Mouse (Mus musculus) liver, embryonic 14.5 days (tissue): ENCODE measurements around the gene Pphln1. TPM values are rescaled to one million over a fixed set of nuclear protein-coding genes. Genes with fewer than 3 reads are reported as not detected.

Experiments
- ATAC-seq: fragments of 200-750 bp; cut with Nextera tagmentation; 2 replicates; pipeline ENCODE4 v1.8.0; 2017; ENCODE audit warnings: moderate number of reproducible peaks, mild to moderate bottlenecking, moderate library complexity; ENCODE audit not compliant: insufficient read depth
- DNase-seq, 3 experiments: peaks; one replicate each; pipeline ENCODE4 v3.0.0-alpha.2; 2012 to 2013; ENCODE audit warnings: low read depth in 3 of 3, low spot score in 3 of 3
- H3K27ac ChIP-seq: fragments of 300-500 bp; sonication (generic); 2 replicates; pipeline ENCODE4 v1.5.1; 2014; ENCODE audit warnings: moderate library complexity, mild to moderate bottlenecking, control low read depth, inconsistent platforms
- H3K27me3 ChIP-seq: fragments of 300-500 bp; sonication (generic); 2 replicates; pipeline ENCODE4 v1.6.1; 2014; ENCODE audit warnings: mild to moderate bottlenecking, low read length, moderate library complexity; ENCODE audit not compliant: control insufficient read depth, insufficient read depth
- H3K36me3 ChIP-seq: fragments of 300-500 bp; sonication (generic); replicated peaks from 2 replicates; pipeline ENCODE4 v1.6.1; 2014; ENCODE audit warnings: low read depth; ENCODE audit not compliant: control insufficient read depth, insufficient read depth
- H3K4me1 ChIP-seq, 2 experiments: fragments of 200-500 bp in 1 of 2; fragments of 300-500 bp in 1 of 2; sonication (generic) in 1 of 2; replicated peaks; 2 replicates each; pipeline ENCODE4 v1.6.1; 2012 to 2014; ENCODE audit warnings: antibody characterized with exemption in 1 of 2, inconsistent platforms in 1 of 2, low read length in 1 of 2; ENCODE audit not compliant: control insufficient read depth in 2 of 2, insufficient read depth in 2 of 2
- H3K4me2 ChIP-seq: fragments of 300-500 bp; sonication (generic); 2 replicates; pipeline ENCODE4 v1.6.1; 2014; ENCODE audit warnings: low read depth, mild to moderate bottlenecking, control low read depth, moderate library complexity
- H3K4me3 ChIP-seq, 2 experiments: fragments of 200-500 bp in 1 of 2; fragments of 300-500 bp in 1 of 2; sonication (generic) in 1 of 2; 2 replicates each; pipeline ENCODE4 v1.5.1; 2012 to 2014; ENCODE audit warnings: low read depth in 2 of 2, low read length in 2 of 2, mild to moderate bottlenecking in 2 of 2, control low read depth in 1 of 2, inconsistent platforms in 1 of 2, moderate library complexity in 1 of 2; ENCODE audit not compliant: insufficient read depth in 1 of 2
- H3K9ac ChIP-seq: fragments of 300-500 bp; sonication (generic); replicated peaks from 2 replicates; pipeline ENCODE4 v1.6.1; 2014; ENCODE audit warnings: mild to moderate bottlenecking, control low read depth, moderate library complexity
- H3K9me3 ChIP-seq: fragments of 300-500 bp; sonication (generic); 2 replicates; pipeline ENCODE4 v1.6.1; 2016; ENCODE audit warnings: low read length, mixed read lengths; ENCODE audit not compliant: control insufficient read depth
- CTCF ChIP-seq: IDR thresholded peaks from 2 replicates; pipeline ENCODE4 v1.5.1; 2016; ENCODE audit warnings: antibody characterized with exemption, low read depth, control low read depth
- EP300 ChIP-seq: IDR thresholded peaks from 2 replicates; pipeline ENCODE4 v1.6.1; 2016; ENCODE audit warnings: antibody characterized with exemption, low read depth
- WGBS: fragments of 180-500 bp; shearing (Covaris S2); extraction: QIAGEN DNeasy Blood & Tissue Kit; methylation state at CpG from one replicate; pipeline ENCODE4 v1.1.7; 2014; ENCODE audit not compliant: insufficient replicate concordance; 5-methylcytosine and 5-hydroxymethylcytosine counted together
- polyA plus RNA-seq, 2 experiments: library from polyadenylated mRNA; depleted of rRNA in 1 of 2; stranded (reverse) in 1 of 2; unstranded in 1 of 2; fragments of >200 nt; fragmentation: Nextera tagmentation in 1 of 2; extraction: Ambion mirVana in 1 of 2; gene quantifications; 2 replicates each; pipeline versions ENCODE4 v1.2.1 to v1.2.3; 2012 to 2014

Gene Pphln1
- polyA plus RNA-seq, 2 experiments, result 9.6 to 9.7 TPM

GRCm38 (mm10) chr15:93519836-93520826 is 122.0 kb downstream of the Pphln1 start:
- Histone ChIP-seq H3K9me3 (no peaks in the 10 kb centered on the region), H3K4me3 (peak overlapping the region; percentile 53 to 73), H3K4me1 (peaks cover 0 to 24% of the 10 kb centered on the region in 2 experiments; a peak in 3 of 4 replicates), H3K27ac (no peak overlapping the region), H3K9ac (no peak overlapping the region), H3K36me3 (no peaks in the 10 kb centered on the region), H3K27me3 (peaks cover 23% of the 10 kb centered on the region), H3K4me2 (peak overlapping the region; percentile 89)
- DNase-seq (no peak), ATAC-seq (no peak)
- 7% methylated on average over 17 of the region's 17 CpGs for WGBS
- TF ChIP-seq EP300 (no peak), CTCF (no peak)

GRCm38 (mm10) chr15:93521088-93521786 is 123.1 kb downstream of the Pphln1 start:
- ATAC-seq (no peak), DNase-seq (no peak)
- no peaks in the 10 kb centered on the region for H3K9me3 ChIP-seq
- no peaks in the 10 kb centered on the region for H3K36me3 ChIP-seq
- no peak overlapping the region for H3K4me2 ChIP-seq
- TF ChIP-seq EP300, result no peak
- TF ChIP-seq CTCF, result no peak
- no peak overlapping the region for H3K27ac ChIP-seq
- H3K4me1 ChIP-seq, result peaks cover 0 to 27% of the 10 kb centered on the region in 2 experiments; a peak in 3 of 4 replicates
- peaks cover 23% of the 10 kb centered on the region for H3K27me3 ChIP-seq
- H3K9ac ChIP-seq, result no peak overlapping the region
- WGBS, result 53% methylated on average over 11 of the region's 11 CpGs
- no peak overlapping the region for H3K4me3 ChIP-seq

GRCm38 (mm10) chr15:93521787-93522180 is 123.6 kb downstream of the Pphln1 start:
- no peak for ATAC-seq
- no peak for DNase-seq
- Histone ChIP-seq H3K4me2 (no peak overlapping the region), H3K4me1 (peaks cover 0 to 27% of the 10 kb centered on the region in 2 experiments; a peak in 3 of 4 replicates), H3K36me3 (no peaks in the 10 kb centered on the region), H3K27ac (no peak overlapping the region), H3K9ac (no peak overlapping the region), H3K4me3 (no peak overlapping the region), H3K9me3 (no peaks in the 10 kb centered on the region), H3K27me3 (peaks cover 23% of the 10 kb centered on the region)
- WGBS, result 19% methylated on average over 3 of the region's 3 CpGs
- TF ChIP-seq EP300, result no peak
- no peak for TF ChIP-seq CTCF

- Histone ChIP-seq H3K4me2 (no peak overlapping the region), H3K4me1 (peaks cover 0 to 19% of the 10 kb centered on the region in 2 experiments; a peak in 2 of 4 replicates), H3K27ac (no peak overlapping the region), H3K36me3 (no peaks in the 10 kb centered on the region), H3K9ac (no peak overlapping the region), H3K27me3 (peaks cover under 1% of the 10 kb centered on the region; the same call in 1 of the 2 replicates), H3K4me3 (no peak overlapping the region), H3K9me3 (no peaks in the 10 kb centered on the region)
- WGBS, result 17% methylated on average over 5 of the region's 5 CpGs
- ATAC-seq (peak; percentile 43; the same call in 1 of the 2 replicates), DNase-seq (no peak)
- TF ChIP-seq EP300 (no peak), CTCF (no peak)
Observed at GRCm38 (mm10) chr15:93525305-93525917, 127.3 kb downstream of the Pphln1 start.
